Mouse (Mus musculus): ENCODE measurements around the gene Lmntd1.

DNA sequence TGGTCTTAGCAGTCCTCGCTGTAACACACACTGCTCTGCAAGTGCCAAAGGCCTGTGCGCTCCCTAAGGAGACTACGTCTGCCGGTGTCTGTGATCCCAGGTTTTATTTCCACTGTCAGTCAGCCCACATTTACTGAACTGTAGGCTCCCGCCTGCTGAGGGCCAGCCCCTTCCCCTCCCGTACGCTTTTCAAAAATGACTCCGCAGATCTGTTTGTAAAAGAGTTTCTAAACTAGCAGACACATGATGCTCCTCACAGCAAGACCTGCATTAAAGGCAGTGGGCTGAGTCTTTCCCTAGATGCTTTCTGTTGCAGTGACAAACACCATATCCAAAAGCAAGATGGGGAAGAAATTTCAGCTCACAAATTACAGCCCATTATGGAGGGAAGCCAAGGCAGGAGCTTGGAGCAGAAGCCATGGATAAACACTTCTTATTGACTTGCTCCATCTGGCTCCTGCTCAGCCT lies 21.6 kb downstream of the Lmntd1 start:
- TF ChIP-seq MAX (IDR thresholded peaks at IDR 0.05; ENCODE audit: low read length) (no peak), MAFK (IDR thresholded peaks at IDR 0.05; ENCODE audit: insufficient replicate concordance, low read length) (no peak), ELF1 (IDR thresholded peaks at IDR 0.05; ENCODE audit: low read depth, low read length) (no peak), EP300 (IDR thresholded peaks at IDR 0.05; ENCODE audit: low read length) (no peak), CTCF (conservative IDR thresholded peaks at IDR 0.05 in 1 of 2, IDR thresholded peaks at IDR 0.05 in 1 of 2; ENCODE audit: low read depth in 2 of 2, low read length in 2 of 2) (no peak), MEF2A (IDR thresholded peaks at IDR 0.05; ENCODE audit: borderline replicate concordance, low read depth, low read length) (no peak), SIN3A (IDR thresholded peaks at IDR 0.05; ENCODE audit: low read length) (no peak), POLR2A (IDR thresholded peaks at IDR 0.05; ENCODE audit: low read depth, low read length) (no peak), MAZ (IDR thresholded peaks at IDR 0.05; ENCODE audit: low read depth, low read length) (no peak), NRF1 (IDR thresholded peaks at IDR 0.05; ENCODE audit: low read depth, low read length) (no peak)

Measured in CH12.LX (cell line).